Mouse (Mus musculus): ENCODE measurements around the gene Prr14l. TPM values are rescaled to one million over a fixed set of nuclear protein-coding genes. Genes with fewer than 3 reads are reported as not detected.
"Not testable (repeated sequence)": the region's sequence is repeated elsewhere in the genome, so short reads cannot be mapped to it uniquely, and the experiment has no call there.

Gene Prr14l
- total RNA-seq, 2 experiments from 2014 or later: 15.0 to 15.2 TPM

DNA sequence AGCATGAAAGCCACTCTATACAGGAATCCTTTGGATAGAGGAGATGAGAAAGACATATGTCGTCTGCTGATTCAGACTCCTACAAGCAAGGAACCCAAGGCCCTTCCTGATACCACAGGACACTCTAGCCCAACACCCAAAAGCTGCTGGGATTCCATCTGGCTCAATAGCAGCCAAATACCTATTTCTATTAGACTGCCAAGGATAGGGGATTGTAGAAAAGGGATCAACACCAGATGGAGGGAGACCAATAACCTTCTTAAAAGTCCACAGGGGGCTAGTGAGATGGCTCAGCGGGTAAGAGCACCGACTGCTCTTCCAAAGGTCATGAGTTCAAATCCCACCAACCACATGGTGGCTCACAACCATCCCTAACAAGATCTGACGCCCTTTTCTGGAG, 38.7 kb downstream of the Prr14l start:
- DNase-seq (ENCODE audit: low spot score in 2 of 2): no peak

DNA sequence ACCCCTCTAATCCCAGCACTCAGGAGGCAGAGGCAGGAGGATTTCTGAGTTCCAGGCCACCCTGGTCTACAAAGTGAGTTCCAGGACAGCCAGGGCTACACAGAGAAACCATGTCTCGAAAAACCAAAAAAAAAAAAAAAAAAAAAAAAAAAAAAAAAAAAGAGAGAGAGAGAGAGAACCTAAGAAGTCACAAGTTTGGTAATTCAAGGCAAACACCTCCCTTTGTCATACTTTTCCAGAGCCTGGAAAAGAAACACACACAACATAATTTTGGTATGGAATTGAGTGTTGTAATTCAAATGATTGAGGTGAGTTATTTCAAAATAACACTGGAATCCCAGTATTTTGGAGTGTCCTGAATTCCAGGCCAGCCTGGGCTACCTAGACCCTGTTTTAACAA, 67.6 kb downstream of the Prr14l start:
- DNase-seq (ENCODE audit: low spot score in 2 of 2): not testable (repeated sequence)

GRCm38 (mm10) chr5:32785313-32785915, 68.6 kb downstream of the Prr14l start, which contains the start of gene Pisd:
TSS of gene Pisd (minus strand) at chr5:32785646.
- DNase-seq (ENCODE audit: low spot score in 2 of 2): peak; percentile 84 to 94

DNA sequence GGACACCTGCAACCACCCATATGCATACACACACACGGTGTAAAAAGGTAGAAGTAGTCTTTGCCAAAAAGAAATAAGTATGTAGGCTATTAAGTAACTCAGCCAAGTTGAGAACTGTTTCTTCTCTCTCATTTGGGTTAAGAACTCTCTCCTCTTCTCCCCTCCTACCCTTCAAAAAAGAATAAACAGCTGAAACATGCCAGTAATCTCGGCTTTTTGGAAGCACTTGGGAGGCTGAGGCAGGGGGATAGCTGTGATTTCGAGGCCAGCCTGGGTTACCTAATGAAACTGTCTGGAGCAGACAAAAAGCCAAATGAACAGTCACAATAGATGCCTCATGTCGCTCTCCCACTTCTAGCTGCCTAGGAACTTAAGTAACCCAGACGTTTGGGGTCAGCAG, 69.3 kb downstream of the Prr14l start:
- no peak for DNase-seq (ENCODE audit: low spot score in 2 of 2)

DNA sequence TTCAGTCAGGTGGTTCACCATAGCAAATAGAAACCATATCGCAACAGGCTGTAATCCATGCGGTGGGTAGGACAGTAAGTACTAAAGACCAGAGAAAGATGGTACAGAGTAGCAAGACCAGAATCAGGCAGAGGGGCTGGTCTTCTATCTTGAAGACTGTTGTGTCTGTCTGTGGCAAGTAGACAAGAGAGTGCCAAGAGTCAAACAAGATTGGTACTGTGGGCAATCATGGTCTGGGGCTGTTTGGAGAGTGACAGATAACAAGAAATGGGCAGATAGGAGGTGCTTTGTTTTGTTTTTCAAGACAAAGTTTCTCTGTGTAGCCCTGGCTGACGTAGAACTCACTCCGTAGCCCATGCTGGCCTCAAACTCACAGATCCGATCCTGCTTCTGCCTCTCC, 72.5 kb downstream of the Prr14l start:
- no peak for DNase-seq (ENCODE audit: low spot score in 2 of 2)

GRCm38 (mm10) chr5:32778168-32778567, 75.9 kb downstream of the Prr14l start:
- DNase-seq (ENCODE audit: low spot score in 2 of 2): no peak

DNA sequence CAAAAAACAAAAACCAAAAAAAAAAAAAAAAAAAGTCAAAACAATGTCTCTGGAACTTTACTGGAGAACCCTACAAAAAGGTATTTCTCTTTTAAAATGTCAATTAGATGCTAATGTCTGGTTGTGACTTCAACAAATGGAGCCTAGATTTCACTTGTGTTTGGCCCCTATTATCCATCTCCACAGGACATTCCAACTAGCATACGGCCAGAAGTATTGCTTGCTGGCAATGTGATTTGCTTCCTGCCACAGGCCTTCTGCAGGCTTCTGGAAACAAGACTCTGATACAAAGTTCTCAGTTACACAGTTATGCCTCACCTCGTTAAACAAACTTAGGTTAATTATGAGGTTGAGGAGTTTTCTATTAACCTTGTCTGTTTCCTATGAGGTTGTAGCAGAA, 81.7 kb downstream of the Prr14l start:
- DNase-seq (ENCODE audit: low spot score in 2 of 2): no peak

GRCm38 (mm10) chr5:32767636-32768373, 86.3 kb downstream of the Prr14l start:
- DNase-seq (ENCODE audit: low spot score in 2 of 2): no peak

- DNase-seq (ENCODE audit: low spot score in 2 of 2): no peak
Observed at GRCm38 (mm10) chr5:32767004-32767403, 87.1 kb downstream of the Prr14l start.

GRCm38 (mm10) chr5:32761566-32762140, 92.4 kb downstream of the Prr14l start:
- DNase-seq (ENCODE audit: low spot score in 2 of 2): no peak

GRCm38 (mm10) chr5:32760787-32761186, 93.3 kb downstream of the Prr14l start:
- DNase-seq (ENCODE audit: low spot score in 2 of 2): no peak

- not testable (repeated sequence) for DNase-seq (ENCODE audit: low spot score in 2 of 2)
Observed at GRCm38 (mm10) chr5:32760352-32760751, 93.7 kb downstream of the Prr14l start.

- no peak for DNase-seq (ENCODE audit: low spot score in 2 of 2)
Observed at GRCm38 (mm10) chr5:32759662-32760061, 94.4 kb downstream of the Prr14l start.

DNA sequence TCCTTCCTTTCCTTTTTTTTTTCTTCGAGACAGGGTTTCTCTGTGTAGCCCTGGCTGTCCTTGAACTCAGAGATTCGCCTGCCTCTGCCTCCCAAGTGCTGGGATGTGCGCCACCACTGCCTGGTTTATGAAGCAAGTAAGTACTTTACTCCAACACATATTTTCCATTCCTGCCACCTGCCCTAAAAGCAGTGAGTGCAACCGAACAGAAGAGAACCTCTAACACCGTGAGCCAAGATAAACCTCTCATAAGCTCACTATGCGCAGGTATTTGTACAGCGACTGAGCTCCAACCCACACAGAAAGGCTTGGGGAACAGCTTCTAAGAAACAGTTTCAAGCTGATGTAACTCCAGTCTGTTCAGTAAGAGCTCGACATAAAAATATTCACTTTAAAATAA, 97.9 kb downstream of the Prr14l start:
- no peak for DNase-seq (ENCODE audit: low spot score in 2 of 2)

DNA sequence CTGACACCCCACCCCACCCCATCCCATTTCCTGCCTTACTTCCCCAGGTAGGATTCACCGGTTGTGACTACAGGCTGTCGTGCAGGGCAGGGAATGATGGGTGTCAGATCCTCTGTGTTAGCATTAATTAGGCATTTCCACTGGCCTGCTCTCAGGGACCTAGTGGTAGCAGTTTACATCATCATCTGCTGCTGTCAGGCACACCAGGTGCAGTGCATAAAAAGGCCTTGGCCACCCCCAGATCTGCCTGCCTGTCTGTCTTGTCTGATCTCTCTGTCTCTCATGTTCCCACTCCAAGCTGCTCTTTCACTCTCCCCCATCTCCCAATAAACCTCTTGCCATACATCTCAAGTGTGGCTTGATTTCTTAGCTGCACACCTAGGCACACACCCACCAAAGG, 102.3 kb downstream of the Prr14l start:
- DNase-seq (ENCODE audit: low spot score in 2 of 2): no peak

DNA sequence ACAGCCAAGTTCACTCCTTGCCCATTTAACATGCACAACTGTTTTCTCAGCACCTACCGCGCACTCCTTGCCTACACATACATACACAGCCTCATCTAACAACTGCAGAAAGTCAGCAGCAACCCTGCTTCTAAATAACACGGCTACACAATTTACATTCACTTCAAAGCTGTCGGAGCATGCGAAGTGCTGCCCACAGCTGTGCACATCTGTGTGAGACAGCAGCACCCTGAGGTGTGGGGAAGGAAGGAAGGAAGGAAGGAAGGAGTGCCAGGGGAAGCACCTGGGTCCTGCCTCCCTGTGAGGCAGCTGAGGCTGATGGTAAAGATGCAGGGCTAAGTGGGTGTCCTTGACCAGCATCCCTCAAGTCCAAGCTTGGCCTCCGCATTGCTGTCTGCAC, 105.1 kb downstream of the Prr14l start:
- DNase-seq (ENCODE audit: low spot score in 2 of 2): no peak

DNA sequence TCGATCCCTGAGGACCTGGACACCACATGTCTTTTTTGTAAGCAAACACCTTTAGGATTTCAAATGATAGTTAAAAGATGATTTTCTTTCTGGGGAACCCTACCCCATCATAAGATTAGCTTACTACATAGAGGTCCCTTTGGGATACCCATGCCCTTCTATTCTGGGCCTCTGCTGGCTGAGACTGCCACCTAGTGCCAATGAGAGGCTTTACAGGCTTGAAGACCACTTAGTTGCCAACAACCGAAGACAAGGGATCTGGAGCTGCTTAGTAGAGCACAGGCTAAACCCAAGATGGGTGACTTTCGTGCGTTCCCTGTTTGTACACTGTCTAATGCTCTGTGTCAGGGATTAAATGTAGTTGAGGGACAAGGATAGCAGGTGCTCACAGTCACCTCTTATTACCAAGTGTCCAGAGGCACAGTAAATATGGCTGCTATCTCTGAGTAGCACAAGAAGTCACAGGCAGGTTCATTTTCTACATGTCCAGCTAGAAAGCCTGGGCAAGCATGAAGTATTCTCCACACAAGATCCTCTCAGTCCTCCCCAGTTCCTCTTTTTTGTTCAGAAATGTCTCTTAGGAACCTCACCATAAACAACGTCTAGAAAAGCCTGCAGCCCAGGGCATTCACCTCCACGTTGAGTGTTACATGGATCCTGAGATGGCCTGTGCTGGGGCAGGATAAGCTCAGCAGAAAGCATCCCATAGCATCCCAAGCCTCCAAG, 106.2 kb downstream of the Prr14l start:
- peak in 1 of 2 experiments; percentile 36 for DNase-seq (ENCODE audit: low spot score in 2 of 2)

GRCm38 (mm10) chr5:32745705-32746655, 108.1 kb downstream of the Prr14l start:
- peak; percentile 65 to 83 for DNase-seq (ENCODE audit: low spot score in 2 of 2)

GRCm38 (mm10) chr5:32742149-32742548, 111.9 kb downstream of the Prr14l start:
- no peak for DNase-seq (ENCODE audit: low spot score in 2 of 2)

- DNase-seq (ENCODE audit: low spot score in 2 of 2): not testable (repeated sequence)
Observed at GRCm38 (mm10) chr5:32741377-32741776, 112.7 kb downstream of the Prr14l start.

DNA sequence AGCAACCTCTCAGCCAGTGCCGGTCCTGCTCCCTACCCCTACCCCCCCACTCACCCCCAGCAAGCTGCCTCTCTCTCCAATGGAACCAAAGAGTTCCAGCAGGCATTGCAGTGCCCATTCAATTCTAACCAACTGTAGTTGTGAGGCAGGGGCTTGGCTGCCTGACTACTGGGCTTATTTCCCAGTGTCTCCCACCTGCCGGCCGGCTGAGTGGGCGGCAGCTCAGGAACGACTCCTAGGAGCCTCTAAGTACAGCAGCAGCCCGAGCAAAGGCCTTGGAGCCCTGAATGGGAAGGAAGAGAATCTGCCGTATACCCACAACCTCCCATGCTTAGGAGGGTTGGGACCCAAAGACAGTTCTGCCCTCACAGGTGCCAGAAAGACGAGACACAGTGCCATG, 113.2 kb downstream of the Prr14l start:
- DNase-seq (ENCODE audit: low spot score in 2 of 2): not testable (repeated sequence)
